Mouse (Mus musculus): ENCODE measurements around the gene Tbc1d20. TPM values are rescaled to one million over a fixed set of nuclear protein-coding genes. Genes with fewer than 3 reads are reported as not detected.

Tbc1d20 gene
- total and polyA plus RNA-seq, 2 experiments from 2014 or later, result 27.2 to 51.8 TPM

- H3K4me3 ChIP-seq (ENCODE audit: low read depth, low read length), result no peak overlapping the region
- no peaks in the 10 kb centered on the region for H3K27me3 ChIP-seq (ENCODE audit: insufficient read depth, low read length)
- no peaks in the 10 kb centered on the region for H3K9me3 ChIP-seq (ENCODE audit: low read length)
- 60% methylated on average over 11 of the region's 11 CpGs for WGBS
- no peak overlapping the region for H3K4me2 ChIP-seq (ENCODE audit: low read depth)
- H3K36me3 ChIP-seq (ENCODE audit: insufficient read depth), result no peaks in the 10 kb centered on the region
- H3K27ac ChIP-seq (ENCODE audit: low read depth, low read length), result no peak overlapping the region
- DNase-seq (no peak), ATAC-seq (no peak)
- H3K9ac ChIP-seq, result no peak overlapping the region
- TF ChIP-seq CTCF (IDR thresholded peaks at IDR 0.05; ENCODE audit: low read depth), result no peak
- H3K4me1 ChIP-seq (ENCODE audit: insufficient read depth), result peaks cover 11% of the 10 kb centered on the region
Measured at GRCm38 (mm10) chr2:152335289-152335820, 41.7 kb downstream of the Tbc1d20 start.

- WGBS, result 71% methylated on average over 1 of the region's 1 CpGs
- no peak overlapping the region for H3K27ac ChIP-seq (ENCODE audit: low read depth, low read length)
- TF ChIP-seq CTCF (IDR thresholded peaks at IDR 0.05; ENCODE audit: low read depth), result no peak
- no peaks in the 10 kb centered on the region for H3K9me3 ChIP-seq (ENCODE audit: low read length)
- no peak for ATAC-seq
- H3K36me3 ChIP-seq (ENCODE audit: insufficient read depth), result no peaks in the 10 kb centered on the region
- no peaks in the 10 kb centered on the region for H3K27me3 ChIP-seq (ENCODE audit: insufficient read depth, low read length)
- DNase-seq, result no peak
- no peak overlapping the region for H3K9ac ChIP-seq
- H3K4me1 ChIP-seq (ENCODE audit: insufficient read depth), result no peaks in the 10 kb centered on the region
- H3K4me2 ChIP-seq (ENCODE audit: low read depth), result no peak overlapping the region
- H3K4me3 ChIP-seq (ENCODE audit: low read depth, low read length), result no peak overlapping the region
Measured at GRCm38 (mm10) chr2:152336856-152337255, 43.2 kb downstream of the Tbc1d20 start.

GRCm38 (mm10) chr2:152337591-152338212 lies 44.1 kb downstream of the Tbc1d20 start:
- WGBS, result 91% methylated on average over 11 of the region's 11 CpGs
- H3K36me3 ChIP-seq (ENCODE audit: insufficient read depth), result no peaks in the 10 kb centered on the region
- no peak for DNase-seq

GRCm38 (mm10) chr2:152338319-152338718 lies 44.7 kb downstream of the Tbc1d20 start:
- 87% methylated on average over 13 of the region's 13 CpGs for WGBS
- TF ChIP-seq CTCF (IDR thresholded peaks at IDR 0.05; ENCODE audit: low read depth), result no peak
- DNase-seq, result no peak
- no peak overlapping the region for H3K4me3 ChIP-seq (ENCODE audit: low read depth, low read length)
- no peak overlapping the region for H3K4me2 ChIP-seq (ENCODE audit: low read depth)
- no peak overlapping the region for H3K9ac ChIP-seq
- no peak for ATAC-seq
- H3K9me3 ChIP-seq (ENCODE audit: low read length), result no peaks in the 10 kb centered on the region
- H3K27me3 ChIP-seq (ENCODE audit: insufficient read depth, low read length), result no peaks in the 10 kb centered on the region
- no peaks in the 10 kb centered on the region for H3K4me1 ChIP-seq (ENCODE audit: insufficient read depth)
- no peak overlapping the region for H3K27ac ChIP-seq (ENCODE audit: low read depth, low read length)
- H3K36me3 ChIP-seq (ENCODE audit: insufficient read depth), result no peaks in the 10 kb centered on the region

More at GRCm38 (mm10) chr2:152337591-152338212, 44.1 kb downstream of the Tbc1d20 start:
- Histone ChIP-seq H3K27ac (ENCODE audit: low read depth, low read length) (no peak overlapping the region), H3K27me3 (ENCODE audit: insufficient read depth, low read length) (no peaks in the 10 kb centered on the region), H3K9me3 (ENCODE audit: low read length) (no peaks in the 10 kb centered on the region), H3K9ac (no peak overlapping the region), H3K4me3 (ENCODE audit: low read depth, low read length) (no peak overlapping the region), H3K4me1 (ENCODE audit: insufficient read depth) (no peaks in the 10 kb centered on the region), H3K4me2 (ENCODE audit: low read depth) (no peak overlapping the region)
- no peak for TF ChIP-seq CTCF (IDR thresholded peaks at IDR 0.05; ENCODE audit: low read depth)
- no peak for ATAC-seq

- Histone ChIP-seq H3K9ac (no peak overlapping the region), H3K4me3 (ENCODE audit: low read depth, low read length) (no peak overlapping the region), H3K4me1 (ENCODE audit: insufficient read depth) (0 out of 2 replicates have a peak, but pooled peaks cover 4% of the 10 kb centered on the region), H3K27me3 (ENCODE audit: insufficient read depth, low read length) (no peaks in the 10 kb centered on the region), H3K27ac (ENCODE audit: low read depth, low read length) (no peak overlapping the region), H3K9me3 (ENCODE audit: low read length) (no peaks in the 10 kb centered on the region), H3K4me2 (ENCODE audit: low read depth) (no peak overlapping the region), H3K36me3 (ENCODE audit: insufficient read depth) (no peaks in the 10 kb centered on the region)
- TF ChIP-seq CTCF (IDR thresholded peaks at IDR 0.05; ENCODE audit: low read depth), result no peak
- ATAC-seq (no peak), DNase-seq (no peak)
- 84% methylated on average over 22 of the region's 22 CpGs for WGBS
Measured at GRCm38 (mm10) chr2:152339631-152340179, 46.1 kb downstream of the Tbc1d20 start.

GRCm38 (mm10) chr2:152343329-152344213 lies 49.9 kb downstream of the Tbc1d20 start, which contains the start of gene Trib3:
Gene Trib3, minus strand, starts transcription at chr2:152344032.
- Histone ChIP-seq H3K9me3 (ENCODE audit: low read length) (no peaks in the 10 kb centered on the region), H3K4me2 (ENCODE audit: low read depth) (peak within 1 kb of the TSS; percentile 87), H3K4me3 (ENCODE audit: low read depth, low read length) (peak within 1 kb of the TSS; percentile 51), H3K4me1 (ENCODE audit: insufficient read depth) (0 out of 2 replicates have a peak, but pooled peaks cover 4% of the 10 kb centered on the region), H3K36me3 (ENCODE audit: insufficient read depth) (no peaks in the 10 kb centered on the region), H3K9ac (peak within 1 kb of the TSS; percentile 60), H3K27me3 (ENCODE audit: insufficient read depth, low read length) (no peaks in the 10 kb centered on the region), H3K27ac (ENCODE audit: low read depth, low read length) (peak within 1 kb of the TSS; percentile 66)
- peak; percentile 84 for DNase-seq
- peak; percentile 94 for ATAC-seq
- peak; percentile 78 for TF ChIP-seq CTCF (IDR thresholded peaks at IDR 0.05; ENCODE audit: low read depth)
- under 1% methylated on average over 48 of the region's 52 CpGs for WGBS
